Mouse (Mus musculus) MEL (cell line): ENCODE data around the gene Il27ra. TPM values are rescaled to one million over a fixed set of nuclear protein-coding genes. Genes with fewer than 3 reads are reported as not detected.

ENCODE experiments used
- DNase-seq: peaks from one replicate; pipeline ENCODE4 v3.0.0; 2011; ENCODE audit warnings: low read depth, low spot score
- H3K27ac ChIP-seq: 2 replicates; pipeline ENCODE4 v1.5.1; 2012; ENCODE audit warnings: low read depth, mild to moderate bottlenecking, control low read depth, low read length, moderate library complexity; ENCODE audit not compliant: control insufficient read depth
- H3K27me3 ChIP-seq, 2 experiments: fragments of 150-350 bp in 1 of 2; sonication (generic) in 1 of 2; 2 replicates each; pipeline ENCODE4 v1.6.1; 2012; ENCODE audit warnings: low read length in 2 of 2, mild to moderate bottlenecking in 2 of 2, improper control_type of control experiment in 1 of 2, moderate library complexity in 1 of 2; ENCODE audit not compliant: insufficient read depth in 2 of 2, control insufficient read depth in 1 of 2
- H3K36me3 ChIP-seq, 2 experiments: 2 replicates each; pipeline ENCODE4 v1.6.1; 2012 to 2014; ENCODE audit warnings: low read length in 2 of 2, improper control_type of control experiment in 1 of 2, inconsistent platforms in 1 of 2, mild to moderate bottlenecking in 1 of 2; ENCODE audit not compliant: insufficient read depth in 2 of 2, control insufficient read depth in 1 of 2
- H3K4me1 ChIP-seq, 2 experiments: fragments of 150-350 bp in 1 of 2; sonication (generic) in 1 of 2; 2 replicates each; pipeline ENCODE4 v1.6.1; 2012; ENCODE audit warnings: low read length in 2 of 2, improper control_type of control experiment in 1 of 2, mild to moderate bottlenecking in 1 of 2; ENCODE audit not compliant: insufficient read depth in 2 of 2, control insufficient read depth in 1 of 2
- H3K4me3 ChIP-seq, 2 experiments: fragments of 150-350 bp in 1 of 2; sonication (generic) in 1 of 2; 2 replicates each; pipeline ENCODE4 v1.5.1; 2012; ENCODE audit warnings: low read depth in 2 of 2, low read length in 2 of 2, mild to moderate bottlenecking in 2 of 2, moderate library complexity in 2 of 2, control low read depth in 1 of 2, improper control_type of control experiment in 1 of 2; ENCODE audit not compliant: control insufficient read depth in 1 of 2, insufficient read depth in 1 of 2
- H3K79me2 ChIP-seq: 2 replicates; pipeline ENCODE4 v1.6.1; 2012; ENCODE audit warnings: mild to moderate bottlenecking, low read length, moderate library complexity; ENCODE audit not compliant: control insufficient read depth, poor library complexity, insufficient read depth
- H3K9ac ChIP-seq: 2 replicates; pipeline ENCODE4 v1.6.1; 2012; ENCODE audit warnings: low read depth, mild to moderate bottlenecking, control low read depth, low read length, moderate library complexity; ENCODE audit not compliant: control insufficient read depth, poor library complexity, severe bottlenecking
- H3K9me3 ChIP-seq: fragments of 150-350 bp; sonication (generic); replicated peaks from 2 replicates; pipeline ENCODE4 v1.6.1; 2012; ENCODE audit warnings: mild to moderate bottlenecking, low read length, improper control_type of control experiment, moderate library complexity; ENCODE audit not compliant: insufficient read depth
- BHLHE40 ChIP-seq: IDR thresholded peaks from 2 replicates; pipeline ENCODE4 v1.6.1; 2012; ENCODE audit warnings: low read depth, mild to moderate bottlenecking, inconsistent platforms, low read length, improper control_type of control experiment, borderline replicate concordance
- CHD1 ChIP-seq: IDR thresholded peaks from 2 replicates; pipeline ENCODE4 v1.6.1; 2012; ENCODE audit warnings: low read depth, mild to moderate bottlenecking, inconsistent platforms, low read length, improper control_type of control experiment
- CHD2 ChIP-seq: IDR thresholded peaks from 2 replicates; pipeline ENCODE4 v1.6.1; 2011; ENCODE audit warnings: low read length, improper control_type of control experiment
- E2F4 ChIP-seq: IDR thresholded peaks from 2 replicates; pipeline ENCODE4 v1.6.1; 2011; ENCODE audit warnings: low read depth, low read length, improper control_type of control experiment, borderline replicate concordance
- ELF1 ChIP-seq: IDR thresholded peaks from 2 replicates; pipeline ENCODE4 v1.6.1; 2014; ENCODE audit warnings: low read depth, mild to moderate bottlenecking, inconsistent platforms, low read length, improper control_type of control experiment, moderate library complexity
- EP300 ChIP-seq, 2 experiments: IDR thresholded peaks; 2 replicates each; pipeline ENCODE4 v1.6.1; 2011; ENCODE audit warnings: improper control_type of control experiment in 2 of 2, low read length in 2 of 2, low read depth in 1 of 2, mild to moderate bottlenecking in 1 of 2
- ETS1 ChIP-seq: IDR thresholded peaks from 2 replicates; pipeline ENCODE4 v1.6.1; 2012; ENCODE audit warnings: low read depth, mild to moderate bottlenecking, inconsistent platforms, low read length, improper control_type of control experiment, moderate library complexity
- GABPA ChIP-seq: IDR thresholded peaks from 2 replicates; pipeline ENCODE4 v1.6.1; 2012; ENCODE audit warnings: low read depth, mild to moderate bottlenecking, inconsistent platforms, low read length, improper control_type of control experiment, moderate library complexity
- HCFC1 ChIP-seq: IDR thresholded peaks from 2 replicates; pipeline ENCODE4 v1.6.1; 2012; ENCODE audit warnings: low read depth, mild to moderate bottlenecking, inconsistent platforms, low read length, improper control_type of control experiment, moderate library complexity
- JUND ChIP-seq: IDR thresholded peaks from 2 replicates; pipeline ENCODE4 v1.6.1; 2011; ENCODE audit warnings: low read depth, mild to moderate bottlenecking, improper control_type of control experiment, low read length
- KAT2A ChIP-seq: conservative IDR thresholded peaks from 2 replicates; pipeline ENCODE4 v1.6.1; 2012; ENCODE audit warnings: low read depth, low read length, improper control_type of control experiment, inconsistent platforms
- MAFK ChIP-seq: IDR thresholded peaks from 2 replicates; pipeline ENCODE4 v1.6.1; 2011; ENCODE audit warnings: low read depth, mild to moderate bottlenecking, low read length, improper control_type of control experiment, borderline replicate concordance
- MEF2A ChIP-seq: IDR thresholded peaks from 2 replicates; pipeline ENCODE4 v1.6.1; 2014; ENCODE audit warnings: low read depth, mild to moderate bottlenecking, inconsistent platforms, low read length, improper control_type of control experiment; ENCODE audit not compliant: poor library complexity, insufficient replicate concordance, severe bottlenecking; ENCODE audit errors: extremely low read depth
- MXI1 ChIP-seq: IDR thresholded peaks from 2 replicates; pipeline ENCODE4 v1.6.1; 2011; ENCODE audit warnings: mild to moderate bottlenecking, low read depth, low read length, improper control_type of control experiment
- MYC ChIP-seq: IDR thresholded peaks from 2 replicates; pipeline ENCODE4 v1.6.1; 2011; ENCODE audit warnings: low read depth, mild to moderate bottlenecking, low read length, improper control_type of control experiment, moderate library complexity
- NELFE ChIP-seq: IDR thresholded peaks from 2 replicates; pipeline ENCODE4 v1.6.1; 2011; ENCODE audit warnings: low read depth, low read length, improper control_type of control experiment
- POLR2A ChIP-seq, 2 experiments: IDR thresholded peaks; 2 replicates each; pipeline ENCODE4 v1.6.1; 2011 to 2012; ENCODE audit warnings: low read length in 2 of 2, mild to moderate bottlenecking in 2 of 2, control low read depth in 1 of 2, improper control_type of control experiment in 1 of 2, low read depth in 1 of 2, moderate library complexity in 1 of 2; ENCODE audit not compliant: control insufficient read depth in 1 of 2, insufficient read depth in 1 of 2, poor library complexity in 1 of 2
- RAD21 ChIP-seq: IDR thresholded peaks from 2 replicates; pipeline ENCODE4 v1.6.1; 2011; ENCODE audit warnings: mild to moderate bottlenecking, low read depth, low read length, improper control_type of control experiment
- RCOR1 ChIP-seq: IDR thresholded peaks from 2 replicates; pipeline ENCODE4 v1.6.1; 2012; ENCODE audit warnings: low read depth, mild to moderate bottlenecking, inconsistent platforms, low read length, improper control_type of control experiment
- SIN3A ChIP-seq: IDR thresholded peaks from 2 replicates; pipeline ENCODE4 v1.6.1; 2012; ENCODE audit warnings: low read length, improper control_type of control experiment, inconsistent platforms
- TBP ChIP-seq: IDR thresholded peaks from 2 replicates; pipeline ENCODE4 v1.8.0; 2011; ENCODE audit warnings: low read depth, low read length, improper control_type of control experiment
- TCF12 ChIP-seq: IDR thresholded peaks from 2 replicates; pipeline ENCODE4 v1.6.1; 2014; ENCODE audit warnings: low read depth, mild to moderate bottlenecking, inconsistent platforms, low read length, improper control_type of control experiment, moderate library complexity
- UBTF ChIP-seq: IDR thresholded peaks from 2 replicates; pipeline ENCODE4 v1.6.1; 2012; ENCODE audit warnings: low read depth, mild to moderate bottlenecking, inconsistent platforms, low read length, improper control_type of control experiment, moderate library complexity, borderline replicate concordance; ENCODE audit not compliant: insufficient read depth
- USF2 ChIP-seq, 2 experiments: IDR thresholded peaks; 2 replicates each; pipeline ENCODE4 v1.6.1; 2011 to 2012; ENCODE audit warnings: improper control_type of control experiment in 2 of 2, low read length in 2 of 2, borderline replicate concordance in 1 of 2, inconsistent platforms in 1 of 2, low read depth in 1 of 2, mild to moderate bottlenecking in 1 of 2; ENCODE audit not compliant: insufficient read depth in 1 of 2
- ZC3H11A ChIP-seq: IDR thresholded peaks from 2 replicates; pipeline ENCODE4 v1.6.1; 2012; ENCODE audit warnings: low read depth, mild to moderate bottlenecking, inconsistent platforms, low read length, improper control_type of control experiment
- ZMIZ1 ChIP-seq: IDR thresholded peaks from 2 replicates; pipeline ENCODE4 v1.6.1; 2012; ENCODE audit warnings: low read depth, mild to moderate bottlenecking, inconsistent platforms, low read length, improper control_type of control experiment, moderate library complexity
- polyA plus RNA-seq, 2 experiments: library from polyadenylated mRNA; stranded (reverse) in 1 of 2; unstranded in 1 of 2; fragments of >175 nt in 1 of 2; fragments of >200 nt in 1 of 2; gene quantifications; 2 replicates each; pipeline versions ENCODE4 v1.2.1 to v1.2.4; 2012; ENCODE audit warnings: low replicate concordance in 2 of 2, low read depth in 1 of 2; ENCODE audit not compliant: insufficient read length in 2 of 2, insufficient read depth in 1 of 2, missing spikeins in 1 of 2
- total RNA-seq: library from RNA; depleted of rRNA; stranded (reverse); fragments of 300-350 nt; gene quantifications from 2 replicates; pipeline ENCODE4 v1.2.3, GENCODE M21; 2012

Il27ra gene
- total and polyA plus RNA-seq, 3 experiments: 31.8 to 38.5 TPM; not detected in 1

DNA sequence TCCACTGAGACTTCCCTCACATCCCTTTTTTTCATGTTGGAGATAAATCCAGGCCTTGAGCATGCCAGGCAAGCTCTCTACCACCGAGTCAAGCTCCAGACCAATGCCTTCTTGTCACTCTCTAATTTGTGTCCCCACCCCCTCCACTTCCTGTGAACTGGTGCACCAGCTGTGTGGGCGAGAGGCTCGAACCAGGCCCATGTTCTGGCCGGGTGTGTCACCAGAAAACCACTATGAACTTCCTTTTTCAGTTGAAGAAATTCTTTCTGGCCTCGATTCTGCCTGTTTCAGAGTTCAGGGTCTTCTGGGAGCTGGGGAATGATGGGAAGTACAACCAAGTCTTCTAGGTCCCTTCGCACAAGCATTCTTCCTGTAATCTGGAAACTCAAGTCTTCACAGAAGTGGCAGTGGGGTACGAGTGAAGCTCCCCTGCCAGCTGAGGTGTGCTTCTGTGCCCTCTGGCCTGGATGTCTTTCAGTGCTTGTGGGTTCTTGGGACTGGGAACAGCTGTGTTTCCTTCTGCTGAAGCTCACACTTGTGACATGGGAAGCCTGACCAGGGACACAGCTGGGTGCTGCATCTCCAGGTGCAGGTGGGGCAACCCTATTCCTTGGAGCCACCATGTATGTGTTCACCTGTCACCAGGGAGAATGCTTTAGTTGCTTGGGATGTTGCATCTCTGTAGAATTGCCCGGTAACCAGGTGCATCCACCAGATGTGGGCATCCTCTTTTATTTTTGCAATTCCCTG lies 21.6 kb upstream of the Il27ra start:
- Histone ChIP-seq H3K4me3 (peak overlapping the region in 1 of 2 experiments; percentile 9; a peak in 2 of 4 replicates), H3K9me3 (no peaks in the 10 kb centered on the region), H3K36me3 (peaks cover 0 to 28% of the 10 kb centered on the region in 2 experiments; a peak in 2 of 4 replicates), H3K27ac (peak overlapping the region; percentile 93), H3K27me3 (no peaks in the 10 kb centered on the region), H3K4me1 (peaks cover 6 to 26% of the 10 kb centered on the region in 2 experiments), H3K79me2 (peaks cover 11% of the 10 kb centered on the region), H3K9ac (peak overlapping the region; percentile 56)
- peak; percentile 86 for DNase-seq
- TF ChIP-seq ZMIZ1 (no peak), RCOR1 (no peak), ELF1 (0 out of 2 replicates have a peak, but pooled peaks have one; percentile 25), TBP (0 out of 2 replicates have a peak, but pooled peaks have one; percentile 44), UBTF (no peak), NELFE (peak; percentile 30; the same call in 1 of the 2 replicates), MXI1 (0 out of 2 replicates have a peak, but pooled peaks have one; percentile 22), USF2 (IDR thresholded peaks at IDR 0.05; ENCODE audit: borderline replicate concordance in 1 of 2, insufficient read depth in 1 of 2, low read depth in 1 of 2, low read length in 2 of 2) (no peak), EP300 (IDR thresholded peaks at IDR 0.05; ENCODE audit: low read depth in 1 of 2, low read length in 2 of 2) (peak in 1 of 2 experiments; percentile 67; a peak in 3 of 4 replicates), MEF2A (no peak), ETS1 (peak; percentile 71; the same call in 1 of the 2 replicates), HCFC1 (peak; percentile 52; the same call in 1 of the 2 replicates), SIN3A (peak; percentile 30; the same call in 1 of the 2 replicates), KAT2A (no peak), CHD2 (no peak), POLR2A (IDR thresholded peaks at IDR 0.05; ENCODE audit: control insufficient read depth in 1 of 2, insufficient read depth in 1 of 2, low read depth in 1 of 2, low read length in 2 of 2, poor library complexity in 1 of 2) (peak in 1 of 2 experiments; percentile 56; a peak in 1 of 4 replicates)

DNA sequence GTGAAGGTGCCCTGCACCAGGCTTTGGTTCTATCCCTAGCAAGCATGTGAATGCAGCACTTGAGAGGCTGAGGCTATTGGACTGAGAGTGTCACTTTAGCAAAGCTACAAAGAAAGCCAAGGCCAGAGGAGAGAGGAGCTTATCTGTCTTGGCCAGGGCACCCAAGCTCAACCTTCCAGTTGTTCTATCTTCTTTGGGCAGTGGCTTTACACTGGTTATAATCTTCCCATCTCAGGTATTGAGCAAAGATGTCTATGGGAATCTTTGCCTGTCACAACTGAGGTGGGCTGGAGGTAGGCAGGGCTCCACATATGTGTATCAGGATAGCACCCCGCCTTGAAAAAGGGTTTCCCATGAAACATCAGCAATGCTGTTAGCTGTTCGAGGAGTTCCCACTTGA lies 17.9 kb upstream of the Il27ra start:
- no peak for TF ChIP-seq GABPA
- no peak for TF ChIP-seq ZC3H11A
- TF ChIP-seq MAFK: no peak
- TF ChIP-seq BHLHE40: no peak
- TF ChIP-seq JUND: no peak
- TF ChIP-seq NELFE: no peak
- no peak for TF ChIP-seq MXI1
- no peak for TF ChIP-seq E2F4
- no peak for TF ChIP-seq MYC
- no peak for TF ChIP-seq TCF12
- no peak for TF ChIP-seq RAD21
- TF ChIP-seq CHD1: no peak
- no peak for TF ChIP-seq CHD2
- H3K9me3 ChIP-seq: no peaks in the 10 kb centered on the region
- no peaks in the 10 kb centered on the region for H3K27me3 ChIP-seq
- H3K36me3 ChIP-seq: peaks cover 0 to 19% of the 10 kb centered on the region in 2 experiments; a peak in 2 of 4 replicates
- no peak overlapping the region for H3K27ac ChIP-seq
- no peak for DNase-seq
- no peak overlapping the region for H3K9ac ChIP-seq
- peaks cover under 1% of the 10 kb centered on the region; the same call in 1 of the 2 replicates for H3K79me2 ChIP-seq
- H3K4me1 ChIP-seq: peaks cover 4 to 18% of the 10 kb centered on the region in 2 experiments
- H3K4me3 ChIP-seq: no peak overlapping the region
